Mouse (Mus musculus) intestine, embryonic 14.5 days (tissue): ENCODE results near the gene Vmp1. TPM values are rescaled to one million over a fixed set of nuclear protein-coding genes. Genes with fewer than 3 reads are reported as not detected.

Experiments
- ATAC-seq: fragments of 200-750 bp; cut with Nextera tagmentation; replicated peaks from 2 replicates; pipeline ENCODE4 v1.8.0; 2017; ENCODE audit warnings: low read depth, moderate number of reproducible peaks, moderate TSS enrichment, moderate library complexity; ENCODE audit not compliant: low FRiP score, low TSS enrichment
- DNase-seq: peaks from one replicate; pipeline ENCODE4 v3.0.0-alpha.2; 2018; ENCODE audit warnings: low spot score
- H3K27ac ChIP-seq: fragments of 300-500 bp; sonication (generic); 2 replicates; pipeline ENCODE4 v1.5.1; 2014; ENCODE audit warnings: low read depth, mild to moderate bottlenecking, control low read depth
- H3K27me3 ChIP-seq: fragments of 300-500 bp; sonication (generic); replicated peaks from 2 replicates; pipeline ENCODE4 v1.6.1; 2014; ENCODE audit warnings: low read length, control low read depth; ENCODE audit not compliant: control insufficient read depth, insufficient read depth
- H3K36me3 ChIP-seq: fragments of 300-500 bp; sonication (generic); 2 replicates; pipeline ENCODE4 v1.6.1; 2014; ENCODE audit warnings: low read length, control low read depth; ENCODE audit not compliant: control insufficient read depth, insufficient read depth
- H3K4me1 ChIP-seq: fragments of 300-500 bp; sonication (generic); replicated peaks from 2 replicates; pipeline ENCODE4 v1.6.1; 2014; ENCODE audit warnings: low read length, control low read depth, mixed read lengths; ENCODE audit not compliant: control insufficient read depth, insufficient read depth
- H3K4me2 ChIP-seq: fragments of 300-500 bp; sonication (generic); 2 replicates; pipeline ENCODE4 v1.6.1; 2014; ENCODE audit warnings: low read length
- H3K4me3 ChIP-seq: fragments of 300-500 bp; sonication (generic); 2 replicates; pipeline ENCODE4 v1.5.1; 2014; ENCODE audit warnings: low read depth, low read length, control low read depth, mixed read lengths
- H3K9ac ChIP-seq: fragments of 300-500 bp; sonication (generic); 2 replicates; pipeline ENCODE4 v1.6.1; 2014; ENCODE audit warnings: mild to moderate bottlenecking, low read length
- H3K9me3 ChIP-seq: fragments of 300-500 bp; sonication (generic); 2 replicates; pipeline ENCODE4 v1.6.1; 2016; ENCODE audit warnings: low read length, control low read depth; ENCODE audit not compliant: control insufficient read depth
- WGBS: fragments of 180-500 bp; shearing (Covaris S2); extraction: QIAGEN DNeasy Blood & Tissue Kit; methylation state at CpG from one replicate; pipeline ENCODE4 v1.1.7; 2014; 5-methylcytosine and 5-hydroxymethylcytosine counted together
- polyA plus RNA-seq: library from polyadenylated mRNA; unstranded; fragments of >200 nt; fragmentation: Nextera tagmentation; extraction: Ambion mirVana; gene quantifications from 2 replicates; pipeline ENCODE4 v1.2.1, GENCODE M21; 2014

Gene Vmp1
- polyA plus RNA-seq, 1 experiment from 2014 or later = 133 TPM

DNA sequence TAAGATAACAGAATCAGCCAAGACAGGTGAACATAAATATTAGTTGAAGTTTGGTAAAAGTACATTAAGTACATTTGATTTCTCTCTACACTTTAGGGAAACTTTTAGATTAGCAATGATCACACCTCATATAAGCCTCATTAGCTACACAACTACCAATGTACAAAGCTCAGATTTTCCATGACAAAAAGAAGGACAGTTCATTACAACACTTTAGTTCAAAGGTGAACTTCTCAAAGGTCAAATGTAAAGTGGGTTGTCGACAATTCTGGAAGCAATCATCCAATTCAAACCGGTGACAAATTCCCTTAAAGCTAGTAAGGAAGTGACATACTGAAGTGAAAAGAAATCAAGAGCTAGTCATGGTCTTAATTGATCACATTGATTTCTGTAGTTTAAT lies 45.9 kb downstream of the Vmp1 start:
- Histone ChIP-seq H3K27me3 (no peaks in the 10 kb centered on the region), H3K4me3 (no peak overlapping the region), H3K4me1 (no peaks in the 10 kb centered on the region), H3K9me3 (no peaks in the 10 kb centered on the region), H3K4me2 (no peak overlapping the region), H3K27ac (no peak overlapping the region), H3K36me3 (peaks cover 7% of the 10 kb centered on the region), H3K9ac (no peak overlapping the region)
- ATAC-seq (no peak), DNase-seq (no peak)
- 76% methylated on average over 2 of the region's 2 CpGs for WGBS

DNA sequence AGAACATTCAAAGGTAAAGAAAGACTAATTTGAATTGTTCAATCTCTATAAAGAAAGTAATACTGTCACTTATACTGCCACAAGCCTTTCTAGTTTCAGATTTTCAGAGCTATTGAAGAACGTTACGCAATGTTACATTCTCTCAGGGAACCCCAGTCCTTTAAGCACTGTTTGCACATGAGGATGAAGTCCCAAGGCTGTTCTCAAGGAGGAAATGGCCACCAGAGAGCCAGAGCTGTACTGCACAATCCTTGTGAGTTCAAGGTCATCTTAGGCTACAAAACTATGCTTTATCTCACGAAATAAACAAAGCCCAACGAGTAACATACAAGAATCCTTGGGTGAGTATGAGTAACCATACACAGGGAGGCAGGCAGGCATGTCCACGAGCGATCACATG lies 49.2 kb downstream of the Vmp1 start:
- H3K36me3 ChIP-seq = peaks cover 16% of the 10 kb centered on the region
- H3K4me1 ChIP-seq = no peaks in the 10 kb centered on the region
- ATAC-seq = no peak
- no peaks in the 10 kb centered on the region for H3K9me3 ChIP-seq
- 88% methylated on average over 6 of the region's 6 CpGs for WGBS
- no peak overlapping the region for H3K4me2 ChIP-seq
- DNase-seq = no peak
- no peak overlapping the region for H3K4me3 ChIP-seq
- H3K27me3 ChIP-seq = no peaks in the 10 kb centered on the region
- H3K9ac ChIP-seq = no peak overlapping the region
- no peak overlapping the region for H3K27ac ChIP-seq

DNA sequence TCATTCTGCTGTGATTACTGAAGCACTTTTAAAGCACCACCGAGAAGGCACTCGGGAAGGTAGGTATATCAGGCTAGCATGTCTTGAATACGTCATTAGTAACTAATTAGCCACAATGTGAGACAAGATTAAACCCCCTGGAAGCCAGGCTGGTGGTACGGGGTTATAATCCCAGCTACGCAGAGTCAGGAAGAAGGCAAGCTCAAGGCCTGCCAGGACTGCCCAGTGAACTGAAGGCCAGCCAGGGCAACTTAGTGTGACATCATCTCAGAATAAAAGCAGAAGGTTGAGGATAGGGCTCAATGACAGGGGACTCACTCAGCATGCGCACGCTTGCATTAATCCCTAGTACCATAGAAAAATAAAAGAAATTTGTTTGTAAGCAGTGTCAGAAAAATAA lies 53.7 kb downstream of the Vmp1 start:
- H3K36me3 ChIP-seq = peaks cover 13% of the 10 kb centered on the region
- H3K9me3 ChIP-seq = no peaks in the 10 kb centered on the region
- H3K27me3 ChIP-seq = no peaks in the 10 kb centered on the region
- no peak overlapping the region for H3K27ac ChIP-seq
- H3K9ac ChIP-seq = no peak overlapping the region
- no peak overlapping the region for H3K4me3 ChIP-seq
- WGBS = 81% methylated on average over 7 of the region's 7 CpGs
- ATAC-seq (no peak), DNase-seq (no peak)
- no peak overlapping the region for H3K4me2 ChIP-seq
- H3K4me1 ChIP-seq = no peaks in the 10 kb centered on the region; the same call in 1 of the 2 replicates

- ATAC-seq = no peak
- Histone ChIP-seq H3K36me3 (0 out of 2 replicates have a peak, but pooled peaks cover 9% of the 10 kb centered on the region), H3K4me2 (no peak overlapping the region), H3K27me3 (no peaks in the 10 kb centered on the region), H3K9ac (no peak overlapping the region), H3K9me3 (no peaks in the 10 kb centered on the region), H3K4me3 (no peak overlapping the region), H3K27ac (no peak overlapping the region), H3K4me1 (no peaks in the 10 kb centered on the region; the same call in 1 of the 2 replicates)
- DNase-seq = no peak
- WGBS = 72% methylated on average over 3 of the region's 3 CpGs
Observed at GRCm38 (mm10) chr11:86629445-86629844, 54.2 kb downstream of the Vmp1 start.

GRCm38 (mm10) chr11:86628448-86628847 lies 55.2 kb downstream of the Vmp1 start:
- Histone ChIP-seq H3K36me3 (0 out of 2 replicates have a peak, but pooled peaks cover 9% of the 10 kb centered on the region), H3K4me2 (no peak overlapping the region), H3K4me3 (no peak overlapping the region), H3K27ac (no peak overlapping the region), H3K4me1 (no peaks in the 10 kb centered on the region; the same call in 1 of the 2 replicates), H3K9ac (no peak overlapping the region), H3K27me3 (no peaks in the 10 kb centered on the region), H3K9me3 (no peaks in the 10 kb centered on the region)
- 72% methylated on average over 2 of the region's 2 CpGs for WGBS
- ATAC-seq (no peak), DNase-seq (no peak)

DNA sequence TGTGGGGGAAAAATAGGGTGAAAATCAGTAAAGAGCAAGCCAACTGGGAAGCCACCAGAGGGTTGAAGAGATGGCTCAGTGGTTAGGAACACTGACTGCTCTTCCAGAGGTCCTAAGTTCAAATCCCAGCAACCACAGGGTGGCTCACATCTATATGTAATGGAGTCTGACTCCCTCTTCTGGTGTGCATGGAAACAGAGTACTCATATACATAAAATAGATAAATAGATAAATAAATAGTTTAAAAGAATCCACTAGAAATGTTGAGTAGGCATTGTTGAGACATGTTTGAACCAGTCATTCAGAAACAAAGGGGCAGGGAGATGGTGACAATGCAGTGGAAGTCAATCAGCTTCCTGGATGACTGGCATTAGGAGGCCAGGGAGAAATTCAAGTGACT lies 56.0 kb downstream of the Vmp1 start:
- Histone ChIP-seq H3K9me3 (no peaks in the 10 kb centered on the region), H3K4me3 (no peak overlapping the region), H3K36me3 (0 out of 2 replicates have a peak, but pooled peaks cover 9% of the 10 kb centered on the region), H3K4me1 (no peaks in the 10 kb centered on the region; the same call in 1 of the 2 replicates), H3K27me3 (no peaks in the 10 kb centered on the region), H3K4me2 (no peak overlapping the region), H3K9ac (no peak overlapping the region), H3K27ac (no peak overlapping the region)
- ATAC-seq = no peak
- no peak for DNase-seq

DNA sequence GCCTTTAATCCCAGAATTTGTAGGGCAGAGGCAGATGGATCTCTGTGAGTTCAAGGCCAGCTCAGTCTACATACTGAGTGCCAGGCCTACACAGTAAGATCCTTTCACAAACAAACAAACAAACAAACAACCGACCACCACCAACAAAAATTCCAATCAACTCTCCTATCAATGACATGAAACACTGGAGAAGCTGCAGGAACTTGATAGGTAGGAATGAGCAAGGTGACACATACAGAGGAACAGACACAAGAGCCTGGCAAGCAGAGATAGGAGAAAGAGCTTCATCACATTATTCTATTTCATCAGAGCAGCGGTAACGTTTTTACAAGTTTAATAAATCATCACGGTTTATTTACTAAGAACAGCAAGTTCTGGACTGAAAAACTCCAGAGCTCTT lies 56.9 kb downstream of the Vmp1 start:
- no peaks in the 10 kb centered on the region for H3K27me3 ChIP-seq
- DNase-seq (no peak), ATAC-seq (no peak)
- no peak overlapping the region for H3K9ac ChIP-seq
- H3K4me3 ChIP-seq = no peak overlapping the region
- WGBS = 63% methylated on average over 4 of the region's 4 CpGs
- no peaks in the 10 kb centered on the region; the same call in 1 of the 2 replicates for H3K4me1 ChIP-seq
- no peak overlapping the region for H3K4me2 ChIP-seq
- 0 out of 2 replicates have a peak, but pooled peaks cover 2% of the 10 kb centered on the region for H3K36me3 ChIP-seq
- no peaks in the 10 kb centered on the region for H3K9me3 ChIP-seq
- no peak overlapping the region for H3K27ac ChIP-seq

DNA sequence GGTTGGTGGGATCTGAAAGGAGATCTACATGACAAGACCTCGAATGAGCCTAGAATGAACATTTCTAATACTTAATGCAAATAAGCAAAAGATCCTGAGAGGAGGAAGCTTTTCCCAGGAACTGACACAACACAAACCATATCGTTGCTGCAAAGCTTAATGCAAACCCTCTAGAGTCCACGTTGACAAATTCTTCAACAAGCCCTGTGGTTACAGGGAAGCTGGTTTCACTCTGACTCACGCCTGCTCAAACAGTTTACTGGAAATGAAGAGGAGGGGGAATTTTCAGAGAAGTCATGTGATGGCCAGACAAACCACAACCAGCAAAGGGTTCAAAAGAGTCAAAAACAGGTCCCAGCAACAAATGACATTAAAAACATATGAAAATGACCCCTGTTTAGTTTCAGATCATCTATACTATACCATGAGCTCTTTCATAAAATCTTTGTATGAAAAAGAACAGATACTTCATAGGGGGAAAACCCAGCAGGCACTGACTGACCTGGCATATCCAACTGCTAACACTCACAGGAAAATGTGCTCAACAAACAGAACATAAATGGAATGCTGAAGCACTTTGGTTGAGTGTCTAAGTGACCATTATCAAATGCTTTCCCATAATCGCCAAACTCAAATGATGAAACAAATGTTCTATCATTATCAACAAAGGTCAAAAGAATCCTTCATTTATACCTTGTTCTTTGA lies 59.2 kb downstream of the Vmp1 start:
- ATAC-seq = no peak
- Histone ChIP-seq H3K4me2 (no peak overlapping the region), H3K27ac (no peak overlapping the region), H3K36me3 (no peaks in the 10 kb centered on the region), H3K9me3 (no peaks in the 10 kb centered on the region), H3K4me1 (no peaks in the 10 kb centered on the region; the same call in 1 of the 2 replicates), H3K27me3 (no peaks in the 10 kb centered on the region), H3K4me3 (no peak overlapping the region), H3K9ac (no peak overlapping the region)
- WGBS = 61% methylated on average over 5 of the region's 5 CpGs
- DNase-seq = no peak

- no peak overlapping the region for H3K9ac ChIP-seq
- no peaks in the 10 kb centered on the region for H3K9me3 ChIP-seq
- no peak overlapping the region for H3K4me2 ChIP-seq
- H3K4me1 ChIP-seq = no peaks in the 10 kb centered on the region; the same call in 1 of the 2 replicates
- H3K27ac ChIP-seq = no peak overlapping the region
- H3K36me3 ChIP-seq = no peaks in the 10 kb centered on the region
- no peak for ATAC-seq
- H3K4me3 ChIP-seq = no peak overlapping the region
- 88% methylated on average over 1 of the region's 1 CpGs for WGBS
- no peak for DNase-seq
- H3K27me3 ChIP-seq = no peaks in the 10 kb centered on the region
Observed at GRCm38 (mm10) chr11:86623402-86624010, 60.1 kb downstream of the Vmp1 start.
